Mouse (Mus musculus) midbrain, embryonic 14.5 days (tissue): ENCODE measurements around the gene Slc36a4. TPM values are rescaled to one million over a fixed set of nuclear protein-coding genes. Genes with fewer than 3 reads are reported as not detected.

Experiments used
- polyA plus RNA-seq: library from polyadenylated mRNA; unstranded; fragments of >200 nt; fragmentation: Nextera tagmentation; extraction: Ambion mirVana; gene quantifications from 2 replicates; pipeline ENCODE4 v1.2.1, GENCODE M21; 2014

Gene Slc36a4
- polyA plus RNA-seq, 1 experiment from 2014 or later, result 43.4 TPM

Other genes with a start within 250 kb of the Slc36a4 start
- gene Smco4, start 216.3 kb upstream of the Slc36a4 start, polyA plus RNA-seq, result 1.3 and 2.1 TPM in 2 replicates
- gene Deup1, start 81.8 kb upstream of the Slc36a4 start, polyA plus RNA-seq, result 0.67 and 0.75 TPM in 2 replicates
- not detected in 2 replicates for gene Mtnr1b, start 164.8 kb downstream of the Slc36a4 start, polyA plus RNA-seq